Mouse (Mus musculus) cortical plate, adult 2 months (tissue): ENCODE data around the gene Irf2.

Experiments used
- CTCF ChIP-seq: fragments of 200-500 bp; IDR thresholded peaks from 2 replicates; pipeline ENCODE4 v1.5.1; 2011; ENCODE audit warnings: mild to moderate bottlenecking, control low read depth, low read length; ENCODE audit not compliant: insufficient read depth; ENCODE audit errors: extremely low read depth
- POLR2A ChIP-seq: fragments of 200-500 bp; IDR thresholded peaks from 2 replicates; pipeline ENCODE4 v1.6.1; 2011; ENCODE audit warnings: mild to moderate bottlenecking, low read length, control low read depth; ENCODE audit not compliant: insufficient read depth; ENCODE audit errors: extremely low read depth

DNA sequence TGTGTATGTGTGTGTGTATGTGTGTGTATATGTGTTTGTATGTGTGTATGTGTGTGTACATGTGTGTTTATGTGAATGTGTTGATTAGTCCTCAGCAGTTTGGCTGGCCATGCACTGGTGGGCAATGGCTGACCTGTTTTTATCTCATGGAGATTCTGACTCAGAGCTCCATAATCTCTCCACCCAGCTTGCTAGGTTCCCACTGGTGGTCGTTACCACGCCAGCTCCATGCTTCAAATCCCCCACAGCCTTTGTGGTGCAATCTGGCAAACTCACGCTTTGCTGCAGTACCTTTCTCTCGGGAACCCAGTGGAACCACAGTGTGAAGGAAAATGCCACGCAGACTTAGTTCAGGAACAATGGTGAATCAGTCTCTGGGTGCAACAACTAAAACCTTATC lies 54.8 kb downstream of the Irf2 start:
- no peak for TF ChIP-seq CTCF
- no peak for TF ChIP-seq POLR2A
